9 mouse cellular contexts compared by ENCODE assay signal in the genomic region with DNA sequence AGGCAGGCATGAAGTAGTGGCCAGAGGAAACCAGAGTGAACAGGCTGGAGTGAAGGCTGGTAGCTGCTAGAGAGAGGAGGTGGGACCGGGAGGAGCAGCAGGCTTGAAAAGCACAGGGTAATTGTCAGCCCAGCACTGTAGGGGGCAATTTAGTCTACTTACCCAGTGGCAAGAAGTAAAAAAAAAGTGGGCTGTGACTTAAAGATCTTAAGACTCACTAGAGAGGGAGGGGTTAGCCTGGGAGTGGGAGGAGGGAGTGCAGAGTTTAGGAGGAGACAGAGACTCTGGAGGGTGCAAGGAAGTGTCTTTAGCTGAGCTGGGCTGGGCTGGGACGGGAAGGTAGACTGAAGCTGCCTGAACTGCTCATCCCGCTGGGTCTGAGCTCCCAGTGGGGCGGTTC. TPM values are rescaled to one million over a fixed set of nuclear protein-coding genes. Genes with fewer than 3 reads are reported as not detected.
DNase-seq lines count a peak whose midpoint lies in the region; ATAC-seq lines count a peak whose summit lies in the region.
"Had no signal": no experiment of that assay in that cellular context is flagged by ENCODE, and none has a peak within 500 bp of the region (broad histone marks: within the 10 kb centered on the region; RNA-seq: fewer than 3 reads in every experiment).

A gene (plus strand): TSS at position 137 of the 400 bp plus-strand sequence.

- peak within 1 kb of the TSS; percentile 62 for H3K27ac ChIP-seq in kidney, embryonic 15.5 days
- H3K27ac ChIP-seq in kidney, embryonic 16.5 days (ENCODE audit: low read length) = peak within 1 kb of the TSS; percentile 53

- H3K36me3 ChIP-seq in kidney, embryonic 15.5 days = no peaks in the 10 kb centered on the region
- no peaks in the 10 kb centered on the region for H3K36me3 ChIP-seq in kidney, embryonic 16.5 days (ENCODE audit: insufficient read depth, low read length)

- no peaks in the 10 kb centered on the region for H3K9me3 ChIP-seq in kidney, embryonic 15.5 days (replicated peaks)
- H3K9me3 ChIP-seq in kidney, embryonic 16.5 days (ENCODE audit: low read length) = no peaks in the 10 kb centered on the region

- peak within 1 kb of the TSS; percentile 30; the same call in 1 of the 2 replicates for H3K9ac ChIP-seq in kidney, embryonic 15.5 days
- H3K9ac ChIP-seq in kidney, embryonic 16.5 days (replicated peaks; ENCODE audit: low read length) = peak within 1 kb of the TSS; percentile 59

- ATAC-seq in kidney, embryonic 15.5 days (replicated peaks; ENCODE audit: low FRiP score) = peak; percentile 69
- ATAC-seq in kidney, embryonic 16.5 days (ENCODE audit: low FRiP score, low TSS enrichment) = peak; percentile 64
- 0 out of 2 replicates have a peak, but pooled peaks have one; percentile 8 for ATAC-seq in megakaryocyte progenitor cell, adult 5-6 weeks (replicated peaks; ENCODE audit: poor library complexity)

- no peak within 1 kb of the TSS for H3K4me2 ChIP-seq in kidney, embryonic 15.5 days
- H3K4me2 ChIP-seq in kidney, embryonic 16.5 days (replicated peaks; ENCODE audit: low read depth, low read length) = peak within 1 kb of the TSS; percentile 11

- H3K4me3 ChIP-seq in kidney, embryonic 15.5 days (replicated peaks) = peak within 1 kb of the TSS; percentile 36
- H3K4me3 ChIP-seq in kidney, embryonic 16.5 days (ENCODE audit: low read length) = peak within 1 kb of the TSS; percentile 41

- no peaks in the 10 kb centered on the region for H3K4me1 ChIP-seq in kidney, embryonic 15.5 days
- H3K4me1 ChIP-seq in kidney, embryonic 16.5 days (ENCODE audit: insufficient read depth, low read length) = 0 out of 2 replicates have a peak, but pooled peaks cover 3% of the 10 kb centered on the region

- 16% methylated on average over 4 of the region's 4 CpGs for WGBS in kidney, embryonic 15.5 days
- WGBS in kidney, embryonic 16.5 days = 9% methylated on average over 4 of the region's 4 CpGs

- H3K27me3 ChIP-seq in kidney, embryonic 15.5 days = 0 out of 2 replicates have a peak, but pooled peaks cover 9% of the 10 kb centered on the region
- H3K27me3 ChIP-seq in kidney, embryonic 16.5 days (ENCODE audit: insufficient read depth, low read length) = no peaks in the 10 kb centered on the region

- DNase-seq in kidney, adult 11 months = no peak
- DNase-seq in gastrocnemius, postnatal 4 days (ENCODE audit: low spot score in 2 of 2) = no peak
- DNase-seq in right cerebral cortex, adult 18-20 months = no peak
- DNase-seq in right cerebral cortex, adult 2 months (ENCODE audit: low spot score in 2 of 2) = no peak
- no peak for DNase-seq in thymus, postnatal 14 days

RNA-seq across cellular contexts. Expression of the gene that starts here (rescaled TPM):
- polyA plus RNA-seq in kidney, embryonic 15.5 days (2015; fragmentation: Nextera tagmentation; extraction: Ambion mirVana) = 94.6 and 104 TPM in 2 replicates
- 10 to 100 TPM; 86.8 to 91.9 TPM for total RNA-seq in gastrocnemius, postnatal 4 days (2021)
- 125 and 126 TPM in 2 replicates for polyA plus RNA-seq in kidney, embryonic 16.5 days (2015; fragmentation: Nextera tagmentation; extraction: Ambion mirVana)
- total RNA-seq in megakaryocyte progenitor cell, adult 5-6 weeks (2015) = 0.02 and 0.05 TPM in 2 replicates
- 0.12 TPM in 1 of 2 replicates, not detected in the other for total RNA-seq in megakaryocyte progenitor cell, adult 5-6 weeks (2017)
- total RNA-seq: MEL had no signal

Comparison
In these comparisons a context has a peak if more than half of its experiments do, and no peak if none do; other contexts are left out.
1. RNA of the gene that starts here (total RNA-seq): 86.8 to 91.9 TPM in gastrocnemius, postnatal 4 days; 0.02 to 0.12 TPM in megakaryocyte progenitor cell, adult 5-6 weeks; every median in the first group is over 10 times any median in the second.
2. Peak in ATAC-seq in megakaryocyte progenitor cell, adult 5-6 weeks; RNA of the gene not detected or under 1 TPM.
3. ATAC-seq: peak in every context shown above with its lines; median percentile 69 in kidney, embryonic 15.5 days; 64 in kidney, embryonic 16.5 days; 8 in megakaryocyte progenitor cell, adult 5-6 weeks.